Mouse (Mus musculus): ENCODE results near the gene Ppp1r13l.

The Ppp1r13l gene

GRCm38 (mm10) chr7:19337122-19337521 lies 22.4 kb upstream of the Ppp1r13l start:
- no peak for DNase-seq (ENCODE audit: low read depth, low spot score)

GRCm38 (mm10) chr7:19338060-19338459 lies 21.5 kb upstream of the Ppp1r13l start:
- DNase-seq (ENCODE audit: low read depth, low spot score): no peak

- DNase-seq (ENCODE audit: low read depth, low spot score): no peak
These were observed 21.0 kb upstream of the Ppp1r13l start for GRCm38 (mm10) chr7:19338596-19338995.

- no peak for DNase-seq (ENCODE audit: low read depth, low spot score)
These were observed 18.3 kb upstream of the Ppp1r13l start for GRCm38 (mm10) chr7:19341250-19341649.

- DNase-seq (ENCODE audit: low read depth, low spot score): peak; percentile 67
These were observed 17.7 kb upstream of the Ppp1r13l start for GRCm38 (mm10) chr7:19341761-19342409.

GRCm38 (mm10) chr7:19342481-19343027 lies 17.0 kb upstream of the Ppp1r13l start:
- DNase-seq (ENCODE audit: low read depth, low spot score): no peak

- DNase-seq (ENCODE audit: low read depth, low spot score): peak; percentile 92
These were observed 16.2 kb upstream of the Ppp1r13l start for GRCm38 (mm10) chr7:19343210-19343808.

- DNase-seq (ENCODE audit: low read depth, low spot score): no peak
These were observed 15.2 kb upstream of the Ppp1r13l start, which contains the start of gene Ercc1 for GRCm38 (mm10) chr7:19344237-19344847. Gene Ercc1 (plus strand): TSS chr7:19344778.

GRCm38 (mm10) chr7:19344938-19345471 lies 14.5 kb upstream of the Ppp1r13l start:
- DNase-seq (ENCODE audit: low read depth, low spot score): peak; percentile 100

- DNase-seq (ENCODE audit: low read depth, low spot score): no peak
These were observed 10.2 kb upstream of the Ppp1r13l start for GRCm38 (mm10) chr7:19349188-19349915.

- DNase-seq (ENCODE audit: low read depth, low spot score): no peak
These were observed 9.3 kb upstream of the Ppp1r13l start for GRCm38 (mm10) chr7:19350221-19350620.

- DNase-seq (ENCODE audit: low read depth, low spot score): no peak
These were observed 4.6 kb upstream of the Ppp1r13l start for GRCm38 (mm10) chr7:19354991-19355390.

- DNase-seq (ENCODE audit: low read depth, low spot score): no peak
These were observed 3.2 kb upstream of the Ppp1r13l start for GRCm38 (mm10) chr7:19356311-19356710.

GRCm38 (mm10) chr7:19357381-19358375 lies 1.9 kb upstream of the Ppp1r13l start:
- DNase-seq (ENCODE audit: low read depth, low spot score): no peak

GRCm38 (mm10) chr7:19358634-19359033 lies 915 bp upstream of the Ppp1r13l start:
- no peak for DNase-seq (ENCODE audit: low read depth, low spot score)

- peak; percentile 89 for DNase-seq (ENCODE audit: low read depth, low spot score)
These were observed 518 bp downstream of the Ppp1r13l start for GRCm38 (mm10) chr7:19359892-19360641.

- peak; percentile 95 for DNase-seq (ENCODE audit: low read depth, low spot score)
These were observed 1.4 kb downstream of the Ppp1r13l start for GRCm38 (mm10) chr7:19360944-19361343.

- peak; percentile 81 for DNase-seq (ENCODE audit: low read depth, low spot score)
These were observed 2.2 kb downstream of the Ppp1r13l start for GRCm38 (mm10) chr7:19361720-19362119.

- no peak for DNase-seq (ENCODE audit: low read depth, low spot score)
These were observed 2.7 kb downstream of the Ppp1r13l start for GRCm38 (mm10) chr7:19362276-19362675.

- DNase-seq (ENCODE audit: low read depth, low spot score): peak; percentile 96
These were observed 4.3 kb downstream of the Ppp1r13l start for GRCm38 (mm10) chr7:19363881-19364280.

Measured in ZHBTc4 (cell line).